Mouse (Mus musculus): ENCODE data around the gene Mcemp1.
A peak's percentile ranks its signal among the peaks of the same experiment; 100 is the strongest.

Mcemp1 gene

DNA sequence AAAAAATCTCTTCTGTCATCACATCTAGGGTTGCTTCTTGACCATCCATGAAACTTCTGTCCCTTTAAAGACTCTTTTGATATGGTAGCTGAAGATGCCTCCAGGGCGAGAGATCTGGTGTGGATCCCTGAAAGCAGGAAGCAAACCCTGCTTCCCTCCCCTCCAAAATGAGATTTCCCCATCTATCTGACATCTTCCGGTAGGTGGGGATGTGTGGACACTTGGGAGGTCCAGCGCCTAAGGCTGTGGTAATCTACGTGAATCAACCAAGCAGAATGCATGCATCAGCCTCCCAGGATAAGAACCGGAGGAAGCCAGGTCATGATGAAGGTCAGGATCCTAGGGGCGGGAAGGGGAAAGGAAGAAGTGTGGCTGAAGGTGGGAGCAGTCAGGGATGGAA, at the start of gene Mcemp1:
Mcemp1 (plus strand) TSS at position 248 of the 400 bp plus-strand sequence.
- no peak for DNase-seq (ENCODE audit: low read depth, low spot score)

GRCm38 (mm10) chr8:3621199-3621970, 44.2 kb upstream of the Mcemp1 start, which contains the start of the genes Xab2 and Pet100:
TSS of gene Xab2 (minus strand) at chr8:3621316.
TSS of gene Pet100 (plus strand) at chr8:3621548.
- peak; percentile 100 for DNase-seq (ENCODE audit: low read depth, low spot score)

DNA sequence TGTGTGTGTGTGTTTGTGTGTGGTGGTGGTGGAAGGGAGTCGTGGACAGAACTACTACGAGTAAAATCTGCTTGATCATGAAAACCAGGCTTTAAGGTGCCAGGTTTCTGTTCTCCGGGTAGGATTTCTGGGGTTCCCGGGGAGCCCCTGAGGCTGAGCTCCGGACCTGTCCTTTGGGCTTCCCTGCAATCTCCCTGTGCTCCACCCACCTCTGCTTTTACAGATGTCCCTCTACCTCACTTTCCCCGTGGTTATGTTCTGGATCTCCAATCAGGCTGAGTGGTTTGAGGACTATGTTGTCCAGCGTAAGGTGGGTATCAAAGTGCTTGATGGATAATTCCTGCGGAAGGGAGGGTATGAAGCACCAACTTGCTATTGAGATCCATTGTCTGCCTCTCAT, 43.4 kb upstream of the Mcemp1 start:
- DNase-seq (ENCODE audit: low read depth, low spot score), result no peak

GRCm38 (mm10) chr8:3625445-3625844, 40.1 kb upstream of the Mcemp1 start, which contains the start of gene Pcp2:
TSS of gene Pcp2 (minus strand) at chr8:3625545.
- DNase-seq (ENCODE audit: low read depth, low spot score), result no peak

DNA sequence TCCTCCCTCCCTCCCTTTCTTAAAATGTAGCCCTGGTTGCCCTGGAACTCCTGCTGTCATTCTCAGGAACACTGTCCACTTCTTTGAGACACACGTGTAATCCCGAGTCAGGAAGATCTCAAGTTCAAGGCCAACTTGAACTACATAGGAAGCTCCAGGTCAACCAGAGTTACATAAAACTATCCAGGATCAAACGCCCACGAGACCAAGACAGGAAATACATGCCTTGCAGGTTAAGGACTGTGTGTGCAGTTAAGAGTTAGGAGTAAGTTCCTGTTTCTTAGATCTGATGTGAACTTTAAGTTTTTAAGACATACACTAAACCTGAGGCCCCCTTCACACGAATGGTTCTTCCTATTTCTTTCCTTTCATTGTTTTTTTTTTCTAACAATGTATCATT, 38.6 kb upstream of the Mcemp1 start:
- DNase-seq (ENCODE audit: low read depth, low spot score), result no peak

GRCm38 (mm10) chr8:3628014-3628413, 37.5 kb upstream of the Mcemp1 start:
- peak; percentile 88 for DNase-seq (ENCODE audit: low read depth, low spot score)

DNA sequence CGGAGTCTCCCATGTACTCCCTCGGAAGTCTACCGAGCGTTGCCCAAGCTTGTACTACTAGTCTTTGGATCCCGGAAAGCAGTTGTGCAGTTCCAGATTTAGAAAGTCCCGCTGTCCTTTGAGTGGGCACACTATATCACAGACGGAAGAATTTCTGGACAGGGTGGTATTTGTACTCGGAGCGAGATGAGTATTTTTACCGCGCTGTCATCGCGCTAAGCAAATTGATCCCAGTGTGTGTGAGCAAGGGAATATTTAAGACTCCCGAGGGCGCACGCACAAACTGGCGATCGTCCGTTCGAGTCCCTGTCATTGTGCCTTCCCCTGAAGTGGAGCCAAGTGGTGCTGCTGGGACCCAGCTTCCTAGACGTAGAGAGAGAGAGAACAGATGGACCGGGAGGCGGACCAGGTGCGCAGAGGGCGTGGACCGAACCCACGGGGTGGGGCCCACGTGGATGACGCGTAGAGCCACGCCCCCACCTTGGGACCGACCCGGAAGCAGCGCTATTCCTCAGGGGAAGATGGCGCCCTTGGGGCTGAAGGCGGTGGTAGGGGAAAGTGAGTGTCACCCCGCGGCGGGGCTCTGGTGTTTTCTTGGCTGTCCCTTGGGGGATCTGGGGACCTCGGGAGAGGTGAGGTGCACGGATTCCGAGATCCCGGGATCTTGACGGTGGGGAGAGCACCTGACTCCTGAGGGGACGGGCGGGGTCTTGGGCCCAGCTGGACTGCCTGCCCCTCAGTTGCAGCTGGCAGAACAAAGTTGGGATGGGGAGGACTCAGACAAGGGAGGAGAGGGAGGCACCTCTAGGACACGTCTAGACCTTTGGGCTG, 34.7 kb upstream of the Mcemp1 start, which contains the start of gene Stxbp2:
Stxbp2 (plus strand) TSS at position 309 of the 831 bp plus-strand sequence.
- peak; percentile 90 for DNase-seq (ENCODE audit: low read depth, low spot score)

- peak; percentile 31 for DNase-seq (ENCODE audit: low read depth, low spot score)
Observed at GRCm38 (mm10) chr8:3631478-3631875, 34.1 kb upstream of the Mcemp1 start.

- peak; percentile 87 for DNase-seq (ENCODE audit: low read depth, low spot score)
Observed at GRCm38 (mm10) chr8:3645804-3646203, 19.8 kb upstream of the Mcemp1 start.

DNA sequence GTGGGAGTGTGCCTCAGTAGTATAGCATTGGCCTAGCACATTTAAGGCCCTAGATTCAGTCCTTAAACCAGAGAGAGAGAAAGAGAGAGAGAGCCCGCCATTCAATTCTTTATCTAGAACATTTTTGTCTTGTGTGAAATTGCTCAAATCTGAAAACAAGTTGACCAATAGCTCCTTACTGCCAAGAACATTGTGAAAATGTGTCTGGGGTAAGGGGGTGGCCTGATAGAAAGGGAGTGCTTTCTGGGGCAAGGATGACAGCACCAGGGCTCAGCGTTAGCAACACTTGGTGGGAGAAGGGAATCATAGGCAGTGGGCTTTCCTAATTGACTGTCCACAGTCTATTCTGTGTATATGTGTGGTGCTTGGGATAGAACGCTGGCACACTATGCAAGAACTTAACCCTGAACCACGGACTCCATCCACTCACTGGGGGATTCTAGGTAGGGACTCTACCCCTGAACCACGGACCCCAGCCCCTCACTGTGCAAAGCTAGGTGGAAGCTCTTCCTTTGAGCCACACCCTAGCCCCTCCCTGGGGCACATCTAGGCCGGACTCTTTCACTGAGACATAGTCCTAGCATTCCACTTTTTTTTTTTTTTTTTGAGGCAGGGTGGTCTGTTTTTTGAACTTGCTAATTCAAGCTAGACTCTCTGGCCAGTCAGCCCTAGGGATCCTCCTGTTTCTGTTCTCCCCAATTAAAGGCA, 18.6 kb upstream of the Mcemp1 start:
- no peak for DNase-seq (ENCODE audit: low read depth, low spot score)

- no peak for DNase-seq (ENCODE audit: low read depth, low spot score)
Observed at GRCm38 (mm10) chr8:3647561-3647960, 18.0 kb upstream of the Mcemp1 start.

- DNase-seq (ENCODE audit: low read depth, low spot score), result no peak
Observed at GRCm38 (mm10) chr8:3648268-3648667, 17.3 kb upstream of the Mcemp1 start.

DNA sequence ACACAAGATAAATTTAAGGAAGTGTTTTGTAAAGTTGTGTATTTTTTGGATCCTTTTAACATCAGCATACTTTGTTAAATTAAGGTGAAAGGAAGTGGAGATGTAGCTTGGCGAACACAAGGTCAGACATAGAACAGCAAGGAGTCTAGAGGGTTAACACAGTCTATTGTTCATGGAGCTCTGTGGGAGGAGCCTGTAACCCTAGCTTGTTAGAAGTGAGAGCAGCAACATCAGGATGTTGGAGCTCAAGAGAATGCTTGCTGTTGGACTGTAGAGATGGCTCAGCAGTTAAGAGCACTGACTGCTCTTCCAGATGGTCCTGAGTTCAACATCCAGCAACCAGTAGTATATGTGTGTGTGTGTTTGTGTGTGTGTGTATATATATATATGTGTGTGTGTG, 16.6 kb upstream of the Mcemp1 start:
- DNase-seq (ENCODE audit: low read depth, low spot score), result peak; percentile 72

DNA sequence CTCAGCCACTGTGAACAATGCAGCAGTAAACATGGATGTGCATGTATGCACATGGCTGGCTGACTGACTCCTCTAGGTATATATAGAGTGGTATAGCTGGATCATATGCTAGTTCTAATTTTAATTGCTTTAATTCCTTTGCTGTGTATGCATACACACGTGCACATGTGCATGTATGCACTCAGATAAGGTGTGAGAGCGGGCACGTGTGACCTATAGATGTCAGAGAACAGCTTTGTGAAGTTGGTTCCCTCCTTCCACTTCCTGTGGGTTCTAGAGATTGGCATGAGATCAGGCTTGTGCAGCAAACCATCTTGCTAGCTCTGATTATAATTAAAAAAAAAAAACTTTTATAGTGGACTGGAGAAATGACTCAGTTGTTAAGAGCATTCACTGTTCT, 12.7 kb upstream of the Mcemp1 start:
- DNase-seq (ENCODE audit: low read depth, low spot score), result no peak

- peak; percentile 28 for DNase-seq (ENCODE audit: low read depth, low spot score)
Observed at GRCm38 (mm10) chr8:3654726-3655508, 10.6 kb upstream of the Mcemp1 start.

GRCm38 (mm10) chr8:3655526-3655925, 10.0 kb upstream of the Mcemp1 start, which contains the start of gene Retn:
TSS of gene Retn (plus strand) at chr8:3655770.
- no peak for DNase-seq (ENCODE audit: low read depth, low spot score)

GRCm38 (mm10) chr8:3656725-3657381, 8.7 kb upstream of the Mcemp1 start:
- no peak for DNase-seq (ENCODE audit: low read depth, low spot score)

GRCm38 (mm10) chr8:3660889-3661288, 4.7 kb upstream of the Mcemp1 start:
- DNase-seq (ENCODE audit: low read depth, low spot score), result no peak

- DNase-seq (ENCODE audit: low read depth, low spot score), result no peak
Observed at GRCm38 (mm10) chr8:3664405-3664804, 1.1 kb upstream of the Mcemp1 start.

- DNase-seq (ENCODE audit: low read depth, low spot score), result peak; percentile 65
Observed at GRCm38 (mm10) chr8:3670388-3670787, 4.8 kb downstream of the Mcemp1 start.
